Mouse (Mus musculus): Measurements from ENCODE around the gene Gm45837.
"Not testable (repeated sequence)": the region's sequence is repeated elsewhere in the genome, so short reads cannot be mapped to it uniquely, and the experiment has no call there.

Gene Gm45837

GRCm38 (mm10) chr7:101509212-101509611 lies 98.5 kb downstream of the Gm45837 start:
- no peak for DNase-seq

GRCm38 (mm10) chr7:101513655-101514054 lies 103.0 kb downstream of the Gm45837 start:
- DNase-seq = peak; percentile 50

GRCm38 (mm10) chr7:101514768-101515167 lies 104.1 kb downstream of the Gm45837 start:
- DNase-seq = no peak

GRCm38 (mm10) chr7:101515295-101515694 lies 104.6 kb downstream of the Gm45837 start:
- DNase-seq = no peak

GRCm38 (mm10) chr7:101516460-101516859 lies 105.8 kb downstream of the Gm45837 start:
- no peak for DNase-seq

GRCm38 (mm10) chr7:101521696-101522095 lies 111.0 kb downstream of the Gm45837 start:
- no peak for DNase-seq

- no peak for DNase-seq
Observed at GRCm38 (mm10) chr7:101523205-101523604, 112.5 kb downstream of the Gm45837 start.

- no peak for DNase-seq
Observed at GRCm38 (mm10) chr7:101526484-101526883, 115.8 kb downstream of the Gm45837 start.

- DNase-seq = no peak
Observed at GRCm38 (mm10) chr7:101534428-101534827, 123.7 kb downstream of the Gm45837 start.

- DNase-seq = no peak
Observed at GRCm38 (mm10) chr7:101535102-101535501, 124.4 kb downstream of the Gm45837 start.

- no peak for DNase-seq
Observed at GRCm38 (mm10) chr7:101535517-101535916, 124.8 kb downstream of the Gm45837 start.

GRCm38 (mm10) chr7:101537541-101537940 lies 126.9 kb downstream of the Gm45837 start:
- DNase-seq = no peak

GRCm38 (mm10) chr7:101538141-101538933 lies 127.7 kb downstream of the Gm45837 start:
- DNase-seq = peak; percentile 9

- DNase-seq = no peak
Observed at GRCm38 (mm10) chr7:101539774-101540173, 129.1 kb downstream of the Gm45837 start.

GRCm38 (mm10) chr7:101540684-101541083 lies 130.0 kb downstream of the Gm45837 start:
- no peak for DNase-seq

GRCm38 (mm10) chr7:101541132-101541531 lies 130.4 kb downstream of the Gm45837 start:
- peak; percentile 55 for DNase-seq

- no peak for DNase-seq
Observed at GRCm38 (mm10) chr7:101541734-101542133, 131.0 kb downstream of the Gm45837 start.

GRCm38 (mm10) chr7:101547651-101548050 lies 137.0 kb downstream of the Gm45837 start:
- DNase-seq = no peak

- no peak for DNase-seq
Observed at GRCm38 (mm10) chr7:101549266-101549665, 138.6 kb downstream of the Gm45837 start.

GRCm38 (mm10) chr7:101550686-101551485 lies 140.2 kb downstream of the Gm45837 start:
- no peak for DNase-seq

GRCm38 (mm10) chr7:101551530-101551929 lies 140.8 kb downstream of the Gm45837 start:
- DNase-seq = no peak

GRCm38 (mm10) chr7:101555473-101555872 lies 144.8 kb downstream of the Gm45837 start:
- DNase-seq = not testable (repeated sequence)

GRCm38 (mm10) chr7:101557391-101557790 lies 146.7 kb downstream of the Gm45837 start:
- DNase-seq = no peak

- DNase-seq = not testable (repeated sequence)
Observed at GRCm38 (mm10) chr7:101559393-101559792, 148.7 kb downstream of the Gm45837 start.
